Mouse (Mus musculus): ENCODE data around the gene Synpo2. TPM values are rescaled to one million over a fixed set of nuclear protein-coding genes. Genes with fewer than 3 reads are reported as not detected.

Synpo2 gene
- polyA plus RNA-seq, 1 experiment from 2014 or later = 5.1 TPM

DNA sequence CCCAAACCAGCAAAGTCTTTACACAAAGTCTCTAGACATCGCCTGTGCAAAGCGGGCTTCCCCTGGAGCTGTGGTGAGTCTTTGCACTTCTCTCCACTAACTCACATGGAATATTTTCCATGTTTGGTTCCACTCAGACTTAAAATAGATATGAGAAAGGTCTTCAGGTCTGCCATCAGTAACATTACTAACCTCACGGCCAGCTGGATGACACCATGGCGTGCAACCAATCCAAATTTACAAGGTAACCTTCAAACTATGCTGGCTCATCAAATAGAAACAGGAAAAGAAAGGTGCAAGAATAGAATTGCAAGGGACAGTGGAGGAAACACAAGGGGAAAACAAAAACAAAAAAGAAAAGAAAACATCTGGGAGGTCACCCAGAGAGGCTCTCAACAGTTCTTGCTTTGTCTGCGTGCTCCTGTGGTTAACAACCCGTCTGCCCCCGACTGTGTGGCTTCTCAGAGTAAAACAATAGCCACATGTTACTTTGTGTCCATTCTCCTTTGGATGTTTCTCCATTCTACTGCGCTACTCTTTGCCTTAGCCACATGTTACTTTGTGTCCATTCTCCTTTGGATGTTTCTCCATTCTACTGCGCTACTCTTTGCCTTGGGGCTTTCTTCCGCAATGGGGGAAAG, 124.8 kb downstream of the Synpo2 start:
- no peak overlapping the region for H3K4me3 ChIP-seq (replicated peaks; ENCODE audit: low read depth, low read length)
- no peaks in the 10 kb centered on the region for H3K27me3 ChIP-seq (ENCODE audit: insufficient read depth, low read length)
- ATAC-seq (replicated peaks; ENCODE audit: low FRiP score, low read depth) = no peak
- H3K9me3 ChIP-seq (replicated peaks; ENCODE audit: low read length) = no peaks in the 10 kb centered on the region
- TF ChIP-seq CTCF (IDR thresholded peaks at IDR 0.05; ENCODE audit: low read depth) = no peak
- DNase-seq (ENCODE audit: low spot score) = no peak
- no peak overlapping the region for H3K9ac ChIP-seq (ENCODE audit: low read depth, low read length)
- 79% methylated on average over 10 of the region's 10 CpGs for WGBS
- no peak overlapping the region for H3K27ac ChIP-seq
- peaks cover 3% of the 10 kb centered on the region for H3K4me1 ChIP-seq (replicated peaks; ENCODE audit: insufficient read depth, low read length)
- no peaks in the 10 kb centered on the region for H3K36me3 ChIP-seq (ENCODE audit: insufficient read depth, low read length)
- no peak overlapping the region for H3K4me2 ChIP-seq (ENCODE audit: low read length)

DNA sequence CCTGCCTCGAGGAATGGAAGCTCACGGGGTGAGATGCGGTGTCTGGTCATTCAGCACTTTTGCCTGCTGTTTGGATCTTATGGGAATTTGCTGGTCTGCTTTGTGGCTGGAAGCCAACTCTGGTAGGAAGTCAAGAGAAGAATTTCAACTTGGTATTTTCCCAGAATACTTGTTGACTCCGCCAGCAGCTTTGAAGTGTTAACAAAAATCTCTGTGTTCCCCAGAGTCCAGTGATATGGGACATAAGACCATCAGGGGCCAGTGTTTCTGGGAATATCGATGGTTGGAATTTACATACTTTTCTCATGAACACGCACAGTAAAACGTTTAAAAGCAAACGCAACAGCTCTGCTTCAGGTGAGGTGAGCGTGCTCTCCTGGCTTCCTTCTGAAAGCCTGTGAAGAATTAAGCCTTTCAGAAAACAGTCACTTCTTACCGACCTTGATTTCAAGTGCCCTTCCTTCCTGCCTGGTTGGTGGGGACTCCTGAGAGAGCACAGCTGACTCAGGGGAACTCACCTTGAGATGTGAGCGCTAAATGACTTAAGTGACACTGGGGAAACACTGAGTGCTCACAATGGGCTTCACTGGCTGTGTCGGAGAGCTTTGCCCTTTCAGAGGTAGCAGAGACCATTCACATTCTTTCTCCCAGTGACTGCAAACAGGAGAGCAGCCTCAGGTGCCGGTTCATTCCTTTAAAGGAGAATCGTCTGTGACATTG, 128.0 kb downstream of the Synpo2 start:
- H3K4me1 ChIP-seq (replicated peaks; ENCODE audit: insufficient read depth, low read length) = no peaks in the 10 kb centered on the region; the same call in 1 of the 2 replicates
- H3K36me3 ChIP-seq (ENCODE audit: insufficient read depth, low read length) = no peaks in the 10 kb centered on the region
- H3K9ac ChIP-seq (ENCODE audit: low read depth, low read length) = no peak overlapping the region
- H3K27me3 ChIP-seq (ENCODE audit: insufficient read depth, low read length) = no peaks in the 10 kb centered on the region
- ATAC-seq (replicated peaks; ENCODE audit: low FRiP score, low read depth) = no peak
- H3K9me3 ChIP-seq (replicated peaks; ENCODE audit: low read length) = no peaks in the 10 kb centered on the region
- H3K4me2 ChIP-seq (ENCODE audit: low read length) = 0 out of 2 replicates have a peak overlapping the region, but pooled peaks have one; percentile 5
- WGBS = 58% methylated on average over 14 of the region's 14 CpGs
- H3K4me3 ChIP-seq (replicated peaks; ENCODE audit: low read depth, low read length) = no peak overlapping the region
- H3K27ac ChIP-seq = 0 out of 2 replicates have a peak overlapping the region, but pooled peaks have one; percentile 8
- no peak for TF ChIP-seq CTCF (IDR thresholded peaks at IDR 0.05; ENCODE audit: low read depth)
- DNase-seq (ENCODE audit: low spot score) = peak; percentile 73

DNA sequence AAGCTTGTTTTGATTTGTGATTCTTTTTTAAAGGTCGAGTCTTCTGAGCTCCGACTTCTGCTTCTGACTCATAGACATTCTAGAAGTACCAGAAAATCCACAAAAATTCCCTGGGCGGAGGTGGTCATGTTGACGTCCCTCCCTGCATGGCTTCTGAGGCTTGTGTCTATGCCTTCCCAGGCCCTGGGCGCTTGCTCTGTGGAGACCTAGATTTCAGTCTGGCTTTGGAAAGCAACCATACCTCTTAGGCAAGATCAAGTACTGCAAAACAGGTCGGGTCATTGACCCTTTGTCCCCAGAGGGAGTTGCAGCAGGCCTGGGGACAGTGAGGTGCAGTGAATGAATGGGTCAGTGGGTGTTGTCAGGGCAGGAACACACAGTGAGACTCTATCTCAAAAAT, 131.6 kb downstream of the Synpo2 start:
- DNase-seq (ENCODE audit: low spot score) (no peak), ATAC-seq (replicated peaks; ENCODE audit: low FRiP score, low read depth) (no peak)
- WGBS = 74% methylated on average over 6 of the region's 6 CpGs
- Histone ChIP-seq H3K4me3 (replicated peaks; ENCODE audit: low read depth, low read length) (no peak overlapping the region), H3K4me1 (replicated peaks; ENCODE audit: insufficient read depth, low read length) (no peaks in the 10 kb centered on the region; the same call in 1 of the 2 replicates), H3K9me3 (replicated peaks; ENCODE audit: low read length) (no peaks in the 10 kb centered on the region), H3K9ac (ENCODE audit: low read depth, low read length) (no peak overlapping the region), H3K4me2 (ENCODE audit: low read length) (no peak overlapping the region), H3K36me3 (ENCODE audit: insufficient read depth, low read length) (no peaks in the 10 kb centered on the region), H3K27me3 (ENCODE audit: insufficient read depth, low read length) (no peaks in the 10 kb centered on the region), H3K27ac (no peak overlapping the region)
- no peak for TF ChIP-seq CTCF (IDR thresholded peaks at IDR 0.05; ENCODE audit: low read depth)

DNA sequence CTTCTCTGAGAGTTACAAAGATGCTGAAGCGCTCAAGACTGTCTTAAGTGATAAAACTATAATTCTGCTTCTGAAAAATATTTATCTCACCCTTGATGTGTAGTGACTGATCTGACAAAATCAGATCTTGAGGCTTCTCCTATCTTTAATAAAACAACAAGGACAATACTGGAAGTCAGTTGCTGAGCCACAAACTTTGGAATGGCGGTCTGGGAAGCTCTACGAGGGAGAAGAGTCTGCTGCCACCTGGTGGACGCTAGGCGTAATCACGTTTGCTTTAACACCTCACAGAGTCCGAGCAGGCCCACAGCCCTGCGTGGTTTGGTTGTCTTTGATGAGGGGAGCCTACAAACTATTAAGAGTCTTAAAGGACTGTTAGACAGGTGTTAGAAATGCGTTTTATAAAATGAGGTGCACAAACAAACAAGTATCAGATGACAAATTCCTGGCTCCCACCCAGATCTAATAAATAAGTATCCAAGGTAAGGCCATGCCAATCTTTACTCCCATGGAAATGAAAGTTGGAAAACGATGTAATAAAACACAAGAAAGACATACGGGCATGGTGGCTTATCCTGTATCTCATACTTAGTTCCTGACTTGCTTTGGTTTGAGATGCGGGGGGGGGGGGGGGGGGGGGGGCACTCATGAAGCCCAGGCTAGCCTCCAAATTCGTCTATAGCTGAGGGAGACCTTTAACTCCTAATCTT, 132.6 kb downstream of the Synpo2 start:
- Histone ChIP-seq H3K9me3 (replicated peaks; ENCODE audit: low read length) (no peaks in the 10 kb centered on the region), H3K4me2 (ENCODE audit: low read length) (no peak overlapping the region), H3K4me3 (replicated peaks; ENCODE audit: low read depth, low read length) (no peak overlapping the region), H3K36me3 (ENCODE audit: insufficient read depth, low read length) (no peaks in the 10 kb centered on the region), H3K9ac (ENCODE audit: low read depth, low read length) (no peak overlapping the region), H3K27ac (no peak overlapping the region), H3K4me1 (replicated peaks; ENCODE audit: insufficient read depth, low read length) (no peaks in the 10 kb centered on the region; the same call in 1 of the 2 replicates), H3K27me3 (ENCODE audit: insufficient read depth, low read length) (no peaks in the 10 kb centered on the region)
- WGBS = 23% methylated on average over 12 of the region's 13 CpGs
- peak; percentile 99 for TF ChIP-seq CTCF (IDR thresholded peaks at IDR 0.05; ENCODE audit: low read depth)
- DNase-seq (ENCODE audit: low spot score) (peak; percentile 94), ATAC-seq (replicated peaks; ENCODE audit: low FRiP score, low read depth) (peak; percentile 80)

DNA sequence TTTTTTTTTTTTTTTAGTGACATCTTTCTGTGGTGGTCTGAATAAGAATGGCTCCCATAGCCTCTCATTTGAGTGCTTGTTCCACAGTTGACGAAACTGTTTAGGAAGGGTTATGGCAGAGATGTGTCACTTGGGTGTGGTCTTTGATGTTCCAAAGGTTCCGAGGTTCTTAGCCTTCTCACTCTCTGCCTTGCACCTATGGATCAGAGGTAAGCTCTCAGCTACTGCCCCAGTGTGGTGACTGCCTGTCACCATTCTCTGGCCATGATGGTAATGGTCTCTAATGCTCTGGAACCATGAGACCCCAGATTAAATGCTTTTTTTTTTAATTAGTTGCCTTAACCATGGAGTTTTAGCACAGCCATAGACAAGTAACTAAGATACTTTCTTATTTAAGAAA, 134.2 kb downstream of the Synpo2 start:
- Histone ChIP-seq H3K4me2 (ENCODE audit: low read length) (no peak overlapping the region), H3K27ac (no peak overlapping the region), H3K36me3 (ENCODE audit: insufficient read depth, low read length) (no peaks in the 10 kb centered on the region), H3K9me3 (replicated peaks; ENCODE audit: low read length) (no peaks in the 10 kb centered on the region), H3K9ac (ENCODE audit: low read depth, low read length) (no peak overlapping the region), H3K27me3 (ENCODE audit: insufficient read depth, low read length) (no peaks in the 10 kb centered on the region), H3K4me3 (replicated peaks; ENCODE audit: low read depth, low read length) (no peak overlapping the region), H3K4me1 (replicated peaks; ENCODE audit: insufficient read depth, low read length) (no peaks in the 10 kb centered on the region)
- TF ChIP-seq CTCF (IDR thresholded peaks at IDR 0.05; ENCODE audit: low read depth) = no peak
- no peak for ATAC-seq (replicated peaks; ENCODE audit: low FRiP score, low read depth)
- DNase-seq (ENCODE audit: low spot score) = no peak
- WGBS = 87% methylated on average over 2 of the region's 2 CpGs

DNA sequence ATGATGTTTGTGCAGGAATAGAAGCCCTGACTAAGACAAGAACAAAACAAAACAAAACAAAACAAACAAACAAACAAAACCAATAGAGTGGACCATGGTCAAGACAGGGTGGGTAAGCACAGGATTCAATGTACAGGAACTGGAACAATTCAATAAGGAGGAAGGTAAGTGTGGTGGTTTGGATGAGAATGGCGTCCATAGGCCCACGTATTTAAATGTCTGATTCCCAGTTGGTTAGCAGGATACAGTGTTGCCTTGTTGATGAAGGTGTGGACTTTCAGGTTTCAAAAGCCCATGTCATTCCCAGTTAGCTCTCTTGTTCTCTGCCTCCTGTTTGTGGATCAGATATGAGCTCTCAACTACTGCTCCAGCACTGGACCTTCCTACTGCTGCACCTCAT, 140.8 kb downstream of the Synpo2 start:
- Histone ChIP-seq H3K9ac (ENCODE audit: low read depth, low read length) (no peak overlapping the region), H3K36me3 (ENCODE audit: insufficient read depth, low read length) (no peaks in the 10 kb centered on the region), H3K4me2 (ENCODE audit: low read length) (no peak overlapping the region), H3K27ac (no peak overlapping the region), H3K27me3 (ENCODE audit: insufficient read depth, low read length) (no peaks in the 10 kb centered on the region), H3K4me3 (replicated peaks; ENCODE audit: low read depth, low read length) (no peak overlapping the region), H3K9me3 (replicated peaks; ENCODE audit: low read length) (no peaks in the 10 kb centered on the region), H3K4me1 (replicated peaks; ENCODE audit: insufficient read depth, low read length) (peaks cover 9% of the 10 kb centered on the region)
- no peak for TF ChIP-seq CTCF (IDR thresholded peaks at IDR 0.05; ENCODE audit: low read depth)
- ATAC-seq (replicated peaks; ENCODE audit: low FRiP score, low read depth) (no peak), DNase-seq (ENCODE audit: low spot score) (no peak)
- 96% methylated on average over 2 of the region's 2 CpGs for WGBS

Data from kidney, postnatal 0 days (tissue).